Mouse (Mus musculus) leukemia stem cell, adult 10-12 weeks (primary cell): ENCODE data around the gene Myl12a. TPM values are rescaled to one million over a fixed set of nuclear protein-coding genes. Genes with fewer than 3 reads are reported as not detected.

Experiments used
- polyA plus RNA-seq: library from polyadenylated mRNA; stranded (reverse); fragments of >175 nt; gene quantifications from 2 replicates; pipeline ENCODE4 v1.2.3, GENCODE M21; 2012; ENCODE audit warnings: low replicate concordance

Gene Myl12a
- polyA plus RNA-seq, result 14.7 and 18.4 TPM in 2 replicates

GRCm38 (mm10) chr17:71002744-71003094, at the start of gene Myl12a:
Myl12a (minus strand) TSS chr17:71002878.

GRCm38 (mm10) chr17:71002081-71002743, 466 bp downstream of the Myl12a start, which contains the start of gene Myom1:
Myom1 (plus strand) TSS chr17:71002633.

Other genes with a start within 250 kb of the Myl12a start
- gene Tgif1, start 149.3 kb downstream of the Myl12a start, polyA plus RNA-seq, result 4.7 and 8.3 TPM in 2 replicates
- gene Myom1, start 245 bp downstream of the Myl12a start, polyA plus RNA-seq, result 0.06 TPM in 1 of 2 replicates, not detected in the other
- 9.5 and 19.4 TPM in 2 replicates for gene Lpin2, start 179.7 kb upstream of the Myl12a start, polyA plus RNA-seq